Mouse (Mus musculus): ENCODE data around the gene Olfr617.
"Not testable (repeated sequence)": the region's sequence is repeated elsewhere in the genome, so short reads cannot be mapped to it uniquely, and the experiment has no call there.

Olfr617 gene

DNA sequence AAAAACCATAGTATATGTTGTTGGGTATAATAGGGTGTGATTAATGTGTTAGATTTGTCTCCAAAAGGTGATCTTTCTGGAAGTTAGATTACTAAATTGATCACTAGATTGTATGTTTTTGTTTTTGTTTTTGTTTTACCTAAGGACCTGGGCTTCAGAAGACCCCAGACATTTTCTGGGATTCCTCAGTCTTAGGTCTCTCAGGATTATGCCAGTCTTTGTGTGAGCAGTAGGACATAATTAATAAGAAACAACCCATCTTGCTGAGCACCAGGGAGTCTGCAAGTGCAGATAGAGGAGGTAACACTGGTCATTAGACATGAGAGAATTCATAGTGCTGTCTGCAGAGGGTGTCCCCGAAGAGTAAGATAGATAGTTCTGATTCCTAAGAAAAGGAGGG, at the start of gene Olfr617:
Gene Olfr617, plus strand, starts transcription at position 301 of the 400 bp plus-strand sequence.
- CTCF ChIA-PET: no interaction called here

DNA sequence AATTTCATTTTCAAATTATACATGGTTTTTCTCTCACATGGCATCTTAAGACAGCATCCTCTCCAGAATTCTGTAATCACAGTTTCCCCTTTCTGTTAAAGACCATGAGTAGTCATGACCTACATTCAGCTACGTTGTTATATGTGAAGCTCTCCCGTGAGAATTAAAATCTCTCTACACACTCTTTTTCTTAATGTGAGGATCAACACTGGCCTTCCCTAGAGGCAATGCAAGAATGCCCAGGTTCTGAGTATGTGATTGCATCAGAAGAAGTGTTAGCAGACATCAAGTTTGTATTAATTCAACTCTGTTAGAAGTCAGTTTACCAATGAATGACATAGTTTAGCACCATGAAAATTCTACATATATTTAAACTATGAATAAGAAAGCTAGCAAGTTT, 30.2 kb upstream of the Olfr617 start, which contains the start of gene Olfr612:
Gene Olfr612, minus strand, starts transcription at position 101 of the 400 bp plus-strand sequence.
- CTCF ChIA-PET: not testable (repeated sequence)

DNA sequence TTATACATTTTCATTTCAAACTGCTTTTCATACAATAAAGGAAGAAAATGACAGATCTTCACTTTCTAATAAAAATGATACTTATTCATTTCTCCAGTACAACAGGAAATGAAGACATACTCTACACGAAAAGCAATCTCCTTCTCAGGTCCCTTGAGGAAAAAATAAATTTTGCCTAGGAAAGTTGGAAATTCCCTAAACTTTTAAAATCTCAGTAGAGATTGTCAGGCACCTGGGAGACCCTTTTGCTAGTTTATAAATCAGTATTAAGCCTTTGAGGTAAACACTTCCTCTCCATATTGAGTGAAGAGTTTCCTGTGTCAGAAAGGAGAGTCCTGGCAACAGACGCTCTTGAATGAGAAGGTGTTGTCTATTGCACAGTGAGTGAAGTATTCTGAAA, 25.1 kb upstream of the Olfr617 start, which contains the start of gene Olfr613:
Gene Olfr613, plus strand, starts transcription at position 301 of the 400 bp plus-strand sequence.
- CTCF ChIA-PET: no interaction called here

DNA sequence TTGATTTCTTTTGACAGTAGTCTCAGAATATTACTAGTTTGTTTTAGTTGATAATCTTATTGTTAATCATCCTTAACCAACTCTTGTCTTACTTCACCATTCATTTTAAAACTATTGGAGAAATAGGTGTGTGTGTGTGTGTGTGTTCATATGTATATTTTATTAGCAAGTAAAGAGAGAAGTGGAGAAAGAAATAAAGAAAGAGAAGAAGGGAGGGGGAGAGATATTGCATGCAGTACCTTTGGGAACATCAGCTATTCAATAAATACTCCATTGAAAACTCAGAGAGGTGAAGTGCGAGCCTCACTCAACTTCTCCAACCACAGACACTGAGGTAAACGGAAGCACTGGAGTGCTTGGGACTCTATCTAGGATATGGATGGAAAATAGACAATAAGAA, 17.1 kb upstream of the Olfr617 start, which contains the start of gene Olfr615:
Gene Olfr615, plus strand, starts transcription at position 301 of the 400 bp plus-strand sequence.
- CTCF ChIA-PET: no interaction called here

DNA sequence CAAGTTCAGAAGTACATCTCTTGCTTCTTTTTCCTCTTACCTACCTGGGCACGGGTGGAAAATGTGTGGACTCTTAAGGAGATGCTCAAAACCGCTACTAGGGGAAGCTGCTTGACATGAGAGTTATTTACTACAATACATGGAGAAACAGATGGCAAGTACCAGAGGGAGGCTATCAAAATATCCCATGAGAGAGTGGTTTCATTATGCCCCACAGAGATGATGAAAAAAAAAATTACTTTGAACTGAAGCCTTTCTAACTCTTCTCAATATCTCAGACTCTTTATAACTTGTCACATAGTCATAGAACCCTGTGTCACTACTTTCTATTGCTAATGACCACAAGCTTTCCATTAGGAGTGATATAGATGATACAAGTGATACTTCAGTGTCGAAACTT, 3.8 kb upstream of the Olfr617 start, which contains the start of gene Olfr616:
Gene Olfr616, minus strand, starts transcription at position 101 of the 400 bp plus-strand sequence.
- CTCF ChIA-PET: no interaction called here

DNA sequence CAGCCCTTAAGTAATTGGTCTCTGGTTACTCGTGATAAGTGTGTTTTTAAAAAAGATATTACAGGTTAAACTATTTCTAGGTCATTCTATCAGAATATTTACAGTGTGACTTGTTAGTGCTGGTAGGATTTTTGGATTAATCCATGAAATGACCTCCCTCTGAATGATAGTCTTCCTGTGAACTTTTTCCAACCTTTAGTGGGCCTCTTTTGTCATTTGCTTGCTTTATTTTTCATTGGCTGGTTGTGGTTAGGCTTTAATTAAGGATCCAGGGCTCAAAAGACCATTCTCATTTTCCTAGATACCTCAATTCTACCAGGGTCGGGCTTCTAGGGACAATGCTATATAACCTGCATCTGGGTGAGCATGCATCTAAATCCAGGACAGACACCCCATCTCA, 16.9 kb downstream of the Olfr617 start, which contains the start of gene Olfr618:
Gene Olfr618, plus strand, starts transcription at position 301 of the 400 bp plus-strand sequence.
- CTCF ChIA-PET: no interaction called here

DNA sequence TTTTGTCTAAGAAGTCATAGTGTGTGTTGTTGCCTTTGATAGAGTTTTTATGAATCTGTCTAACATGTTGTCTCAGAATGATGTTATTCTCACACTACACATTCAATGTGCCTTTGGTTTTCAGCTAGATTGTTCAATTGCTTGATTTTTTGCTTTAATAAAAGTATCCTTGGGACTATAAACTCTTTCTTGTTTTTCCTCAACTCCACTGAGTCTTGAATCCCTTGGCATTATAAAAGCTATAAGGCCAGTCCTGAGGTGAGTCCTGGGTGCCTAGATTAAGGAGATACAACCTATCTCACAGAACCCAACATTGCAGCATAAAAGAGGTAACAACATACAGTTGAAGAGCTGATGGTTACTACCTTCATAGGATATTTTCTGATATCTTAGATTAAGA, 27.4 kb downstream of the Olfr617 start, which contains the start of gene Olfr619:
Gene Olfr619, plus strand, starts transcription at position 301 of the 400 bp plus-strand sequence.
- CTCF ChIA-PET: no interaction called here

DNA sequence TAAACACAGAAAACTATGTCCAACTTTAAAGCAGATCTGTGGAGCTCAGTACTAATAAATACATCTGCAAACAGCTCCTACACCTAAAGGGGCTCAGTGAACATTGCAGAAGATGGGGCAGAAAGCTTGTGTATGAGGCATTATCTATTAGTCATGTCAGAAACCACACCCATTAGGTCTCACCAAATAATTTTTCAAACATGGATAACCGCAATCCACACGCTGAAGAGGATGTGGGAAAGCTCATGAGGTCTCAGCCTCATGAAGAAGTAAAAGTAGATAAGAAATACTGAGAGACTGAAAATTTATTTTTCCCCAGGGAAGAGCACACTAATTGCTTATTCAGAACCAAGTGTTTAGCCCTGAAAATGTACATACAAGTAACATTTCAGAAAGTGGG, 34.6 kb downstream of the Olfr617 start:
- CTCF ChIA-PET: no interaction called here

DNA sequence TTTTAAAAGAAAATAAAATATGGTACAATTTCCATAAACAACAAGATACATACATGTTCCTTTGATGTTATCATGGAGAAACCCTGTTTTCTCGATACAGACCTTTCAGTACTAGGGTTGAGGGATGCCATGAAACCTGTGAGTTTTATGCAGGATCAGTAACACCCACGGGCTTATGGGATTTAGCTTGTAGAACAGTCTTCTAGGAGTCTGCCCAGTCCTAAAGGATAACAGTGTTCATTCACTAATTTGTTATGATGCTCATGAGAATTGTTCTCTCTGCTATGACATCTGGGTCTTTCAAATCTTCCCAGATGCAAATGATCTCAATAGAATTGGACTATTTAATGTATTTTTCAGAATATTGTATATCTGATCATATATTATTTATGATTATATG, 39.6 kb downstream of the Olfr617 start, which contains the start of gene Olfr620:
Gene Olfr620, minus strand, starts transcription at position 101 of the 400 bp plus-strand sequence.
- CTCF ChIA-PET: no interaction called here

Data from spleen, embryonic (tissue).